Mouse (Mus musculus): ENCODE measurements around the gene Mpo.

DNA sequence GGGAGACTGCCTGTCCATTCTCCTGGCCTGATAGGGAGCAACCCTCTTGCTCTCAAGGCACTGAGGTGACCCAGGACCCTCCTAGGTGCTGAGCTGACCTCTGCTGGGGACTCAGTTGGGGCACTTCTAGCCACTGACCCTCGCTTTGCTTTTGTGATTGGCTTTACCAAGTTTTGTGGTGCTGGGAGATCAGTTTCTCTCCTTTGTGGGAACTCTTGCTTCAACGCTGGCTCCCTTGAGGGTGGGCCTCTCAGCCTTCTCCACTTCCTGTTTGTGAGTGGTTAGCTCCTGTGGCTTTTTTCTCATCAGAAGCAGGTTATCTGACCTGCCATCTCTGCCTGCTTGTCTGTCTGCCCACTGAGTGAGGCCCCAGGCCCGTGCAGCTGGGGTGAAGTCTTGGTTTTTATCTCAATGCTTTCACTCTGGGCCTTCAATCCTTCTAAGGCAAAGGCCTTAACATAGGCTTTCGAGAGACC is 41.9 kb upstream of the Mpo start:
- TF ChIP-seq CTCF (IDR thresholded peaks at IDR 0.05; ENCODE audit: borderline replicate concordance, extremely low read depth, insufficient read depth, insufficient read length) (no peak), POLR2A (IDR thresholded peaks at IDR 0.05; ENCODE audit: borderline replicate concordance, extremely low read depth, insufficient read depth, insufficient read length, poor library complexity, severe bottlenecking) (no peak)
